Mouse (Mus musculus) left cerebral cortex, postnatal 25 days (tissue): Measurements from ENCODE around the gene Bcas1. TPM values are rescaled to one million over a fixed set of nuclear protein-coding genes. Genes with fewer than 3 reads are reported as not detected.

ENCODE experiments used
- total RNA-seq, 2 experiments: library from RNA; stranded (reverse); gene quantifications; 2 replicates each; pipeline ENCODE4 v1.2.3; 2021

Gene Bcas1
- total RNA-seq, 2 experiments from 2014 or later: 45.7 to 52.5 TPM

Other genes with a start within 250 kb of the Bcas1 start
- gene Pfdn4, start 68.6 kb upstream of the Bcas1 start, total RNA-seq: 10 to 100 TPM; 29.4 to 31.0 TPM
- not detected for gene Cyp24a1, start 69.3 kb upstream of the Bcas1 start, total RNA-seq
- not detected for gene 4930470P17Rik, start 174.2 kb upstream of the Bcas1 start, total RNA-seq